Mouse (Mus musculus): ENCODE data around the gene Entpd5. TPM values are rescaled to one million over a fixed set of nuclear protein-coding genes. Genes with fewer than 3 reads are reported as not detected.
"Not testable (repeated sequence)": the region's sequence is repeated elsewhere in the genome, so short reads cannot be mapped to it uniquely, and the experiment has no call there.

The Entpd5 gene
- polyA plus RNA-seq, 1 experiment from 2014 or later: 11.9 TPM

DNA sequence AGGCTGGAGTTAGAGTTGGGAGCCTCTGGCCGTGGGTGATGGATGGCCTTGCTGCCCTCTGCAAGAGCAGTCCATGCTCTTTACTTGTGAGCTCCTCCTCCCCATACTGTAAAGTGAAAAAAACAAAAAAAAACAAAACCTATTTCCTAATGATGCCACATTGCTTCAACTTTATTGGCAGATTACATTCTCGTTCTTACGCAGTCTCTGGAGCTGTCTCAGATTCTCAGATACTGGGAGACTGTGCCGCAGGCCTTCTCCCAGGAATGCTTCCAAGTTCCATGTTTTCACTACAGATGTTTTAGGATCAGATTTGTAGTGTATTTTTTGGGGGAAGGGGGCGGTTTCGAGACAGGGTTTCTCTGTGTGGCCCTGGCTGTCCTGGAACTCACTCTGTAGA lies 43.7 kb downstream of the Entpd5 start:
- Histone ChIP-seq H3K27ac (no peak overlapping the region), H3K4me3 (no peak overlapping the region), H3K9me3 (replicated peaks) (no peaks in the 10 kb centered on the region), H3K36me3 (peaks cover 33% of the 10 kb centered on the region), H3K4me1 (peaks cover 18% of the 10 kb centered on the region), H3K4me2 (replicated peaks) (no peak overlapping the region), H3K27me3 (no peaks in the 10 kb centered on the region), H3K9ac (no peak overlapping the region)
- no peak for ATAC-seq (ENCODE audit: low FRiP score)
- 96% methylated on average over 6 of the region's 6 CpGs for WGBS

DNA sequence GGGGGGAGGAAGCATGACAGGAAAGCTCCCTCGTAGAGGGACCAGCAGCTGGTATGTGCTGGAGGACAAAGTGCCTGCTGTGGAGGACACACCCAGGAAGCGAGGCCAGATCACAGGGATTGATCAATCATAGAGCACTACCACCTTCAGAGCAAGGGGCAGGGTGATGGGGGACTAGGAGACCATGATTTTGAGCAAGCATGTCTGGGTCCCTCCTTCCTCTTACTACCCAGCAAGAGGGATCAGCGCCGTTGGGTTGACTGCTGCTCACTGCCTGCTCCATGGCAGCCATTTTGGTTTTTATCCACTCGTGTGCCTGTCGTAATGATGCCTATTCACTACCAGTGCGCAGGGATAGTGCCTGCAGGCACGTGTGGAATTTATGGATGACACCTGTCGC lies 44.5 kb downstream of the Entpd5 start:
- H3K4me3 ChIP-seq: no peak overlapping the region
- no peak overlapping the region for H3K9ac ChIP-seq
- peaks cover 18% of the 10 kb centered on the region for H3K4me1 ChIP-seq
- no peak overlapping the region for H3K4me2 ChIP-seq (replicated peaks)
- no peaks in the 10 kb centered on the region for H3K9me3 ChIP-seq (replicated peaks)
- H3K36me3 ChIP-seq: peaks cover 24% of the 10 kb centered on the region
- H3K27ac ChIP-seq: no peak overlapping the region
- WGBS: 78% methylated on average over 9 of the region's 9 CpGs
- no peak for ATAC-seq (ENCODE audit: low FRiP score)
- no peaks in the 10 kb centered on the region for H3K27me3 ChIP-seq

- 78% methylated on average over 2 of the region's 2 CpGs for WGBS
Observed at GRCm38 (mm10) chr12:84362872-84363271, 46.0 kb downstream of the Entpd5 start.

DNA sequence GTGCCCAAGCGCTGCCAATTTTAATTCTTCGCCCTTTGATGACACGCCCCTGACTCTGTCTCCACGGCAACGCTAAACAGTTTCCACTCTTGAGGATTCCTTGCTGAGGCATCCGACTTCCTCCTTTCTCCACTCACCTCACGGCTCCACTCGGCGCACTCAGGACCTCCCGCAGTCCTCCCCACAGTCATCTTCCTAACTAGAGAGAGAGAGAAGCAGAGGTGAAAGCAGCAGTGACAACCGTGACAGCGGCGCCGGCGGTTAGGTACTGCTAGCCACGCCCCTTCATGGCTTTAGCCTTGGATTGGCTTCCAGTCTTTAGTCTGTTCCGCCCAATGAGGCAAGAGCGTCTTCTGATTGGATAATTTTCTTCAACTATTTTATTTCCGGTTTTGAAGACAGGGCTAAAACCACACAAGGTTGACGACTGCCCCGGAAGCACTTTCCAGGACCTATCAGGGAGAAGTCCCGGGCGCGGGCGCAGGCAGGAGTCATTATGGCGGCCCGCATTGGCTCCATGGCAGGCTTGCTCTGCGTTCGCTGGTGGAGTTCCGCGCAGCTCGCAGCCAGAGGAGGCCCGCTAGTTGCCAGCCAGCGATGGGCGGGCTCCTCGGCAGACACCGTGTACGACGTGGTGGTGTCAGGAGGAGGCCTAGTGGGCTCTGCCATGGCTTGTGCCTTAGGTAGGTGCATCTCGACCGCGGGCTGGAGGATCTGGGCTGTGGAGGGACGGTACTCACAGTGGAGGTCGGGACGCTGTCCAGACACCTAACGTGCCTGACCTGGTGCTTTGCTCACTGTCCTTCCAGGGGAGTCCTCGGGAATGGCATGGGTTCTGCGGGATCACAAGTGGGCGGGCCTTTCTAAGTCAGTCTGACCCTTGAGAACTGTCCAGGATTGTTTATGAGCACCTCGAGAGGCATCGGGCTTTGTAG lies 47.0 kb downstream of the Entpd5 start, which contains the start of the genes Coq6 and Fam161b:
Coq6 (plus strand) TSS at position 103 of the 935 bp plus-strand sequence.
Fam161b (minus strand) TSS at position 279 of the 935 bp plus-strand sequence.
- peak; percentile 99 for ATAC-seq (ENCODE audit: low FRiP score)
- Histone ChIP-seq H3K9ac (peak within 1 kb of the TSS; percentile 84), H3K4me1 (peaks cover 18% of the 10 kb centered on the region), H3K36me3 (peaks cover 7% of the 10 kb centered on the region), H3K4me3 (peak within 1 kb of the TSS; percentile 97), H3K9me3 (replicated peaks) (no peaks in the 10 kb centered on the region), H3K27me3 (no peaks in the 10 kb centered on the region), H3K27ac (peak within 1 kb of the TSS; percentile 64), H3K4me2 (replicated peaks) (peak within 1 kb of the TSS; percentile 72)
- WGBS: under 1% methylated on average over 51 of the region's 51 CpGs

More at GRCm38 (mm10) chr12:84362872-84363271, 46.0 kb downstream of the Entpd5 start:
- Histone ChIP-seq H3K27me3 (no peaks in the 10 kb centered on the region), H3K4me2 (replicated peaks) (peak overlapping the region; percentile 72), H3K9me3 (replicated peaks) (no peaks in the 10 kb centered on the region), H3K4me1 (peaks cover 18% of the 10 kb centered on the region), H3K9ac (peak overlapping the region; percentile 84; the same call in 1 of the 2 replicates), H3K27ac (no peak overlapping the region), H3K36me3 (peaks cover 10% of the 10 kb centered on the region; the same call in 1 of the 2 replicates), H3K4me3 (peak overlapping the region; percentile 97)
- no peak for ATAC-seq (ENCODE audit: low FRiP score)

- H3K36me3 ChIP-seq: peaks cover 37% of the 10 kb centered on the region
- not testable (repeated sequence) for H3K4me2 ChIP-seq (replicated peaks); H3K27me3 ChIP-seq; H3K9me3 ChIP-seq (replicated peaks); H3K4me3 ChIP-seq; ATAC-seq (ENCODE audit: low FRiP score); H3K27ac ChIP-seq; H3K9ac ChIP-seq
- WGBS: 90% methylated on average over 2 of the region's 2 CpGs
- peaks cover 18% of the 10 kb centered on the region for H3K4me1 ChIP-seq
Observed at GRCm38 (mm10) chr12:84358699-84359098, 50.1 kb downstream of the Entpd5 start.

- H3K9ac ChIP-seq: no peak overlapping the region
- H3K36me3 ChIP-seq: peaks cover 61% of the 10 kb centered on the region
- no peaks in the 10 kb centered on the region for H3K27me3 ChIP-seq
- no peak overlapping the region for H3K4me3 ChIP-seq
- H3K9me3 ChIP-seq (replicated peaks): no peaks in the 10 kb centered on the region
- no peak overlapping the region for H3K4me2 ChIP-seq (replicated peaks)
- ATAC-seq (ENCODE audit: low FRiP score): no peak
- WGBS: 41% methylated on average over 2 of the region's 2 CpGs
- H3K4me1 ChIP-seq: no peaks in the 10 kb centered on the region
- H3K27ac ChIP-seq: no peak overlapping the region
Observed at GRCm38 (mm10) chr12:84347192-84347591, 61.6 kb downstream of the Entpd5 start.

- ATAC-seq (ENCODE audit: low FRiP score): no peak
- Histone ChIP-seq H3K36me3 (peaks cover 80% of the 10 kb centered on the region), H3K4me3 (no peak overlapping the region), H3K9ac (no peak overlapping the region), H3K27ac (no peak overlapping the region), H3K27me3 (no peaks in the 10 kb centered on the region), H3K9me3 (replicated peaks) (no peaks in the 10 kb centered on the region), H3K4me1 (no peaks in the 10 kb centered on the region), H3K4me2 (replicated peaks) (no peak overlapping the region)
- 92% methylated on average over 11 of the region's 11 CpGs for WGBS
Observed at GRCm38 (mm10) chr12:84336963-84337625, 71.7 kb downstream of the Entpd5 start.

GRCm38 (mm10) chr12:84327111-84327512 lies 81.7 kb downstream of the Entpd5 start:
- ATAC-seq (ENCODE audit: low FRiP score): no peak
- no peak overlapping the region for H3K4me2 ChIP-seq (replicated peaks)

More at GRCm38 (mm10) chr12:84327111-84327512, 81.7 kb downstream of the Entpd5 start:
- no peak overlapping the region for H3K27ac ChIP-seq
- H3K27me3 ChIP-seq: no peaks in the 10 kb centered on the region
- H3K36me3 ChIP-seq: peaks cover 66% of the 10 kb centered on the region
- H3K9me3 ChIP-seq (replicated peaks): no peaks in the 10 kb centered on the region
- 85% methylated on average over 4 of the region's 4 CpGs for WGBS
- H3K4me3 ChIP-seq: no peak overlapping the region
- no peaks in the 10 kb centered on the region for H3K4me1 ChIP-seq
- no peak overlapping the region for H3K9ac ChIP-seq

Other genes with a start within 250 kb of the Entpd5 start
- gene Elmsan1, start 190.1 kb downstream of the Entpd5 start, polyA plus RNA-seq (2016; fragmentation: Nextera tagmentation; extraction: Ambion mirVana): 7.2 and 8.0 TPM in 2 replicates
- 16.0 and 17.4 TPM in 2 replicates for gene Ptgr2, start 123.8 kb downstream of the Entpd5 start, polyA plus RNA-seq (2016; fragmentation: Nextera tagmentation; extraction: Ambion mirVana)
- gene Zfp410, start 92.2 kb downstream of the Entpd5 start, polyA plus RNA-seq (2016; fragmentation: Nextera tagmentation; extraction: Ambion mirVana): 99.3 and 101 TPM in 2 replicates
- gene Coq6, start 47.4 kb downstream of the Entpd5 start, polyA plus RNA-seq (2016; fragmentation: Nextera tagmentation; extraction: Ambion mirVana): 34.6 and 37.5 TPM in 2 replicates
- 13.6 and 15.8 TPM in 2 replicates for gene Fam161b, start 47.2 kb downstream of the Entpd5 start, polyA plus RNA-seq (2016; fragmentation: Nextera tagmentation; extraction: Ambion mirVana)
- 1.2 and 2.6 TPM in 2 replicates for gene Bbof1, start within 50 bp of the Entpd5 start, polyA plus RNA-seq (2016; fragmentation: Nextera tagmentation; extraction: Ambion mirVana)
- gene Rnf113a2, start 8.2 kb upstream of the Entpd5 start, polyA plus RNA-seq (2016; fragmentation: Nextera tagmentation; extraction: Ambion mirVana): 29.2 and 29.9 TPM in 2 replicates
- 32.6 and 33.9 TPM in 2 replicates for gene Aldh6a1, start 42.0 kb upstream of the Entpd5 start, polyA plus RNA-seq (2016; fragmentation: Nextera tagmentation; extraction: Ambion mirVana)
- 31.1 and 31.8 TPM in 2 replicates for gene Lin52, start 42.4 kb upstream of the Entpd5 start, polyA plus RNA-seq (2016; fragmentation: Nextera tagmentation; extraction: Ambion mirVana)
- gene Vsx2, start 160.7 kb upstream of the Entpd5 start, polyA plus RNA-seq (2016; fragmentation: Nextera tagmentation; extraction: Ambion mirVana): 8.3 and 9.4 TPM in 2 replicates
- gene Abcd4, start 208.4 kb upstream of the Entpd5 start, polyA plus RNA-seq (2016; fragmentation: Nextera tagmentation; extraction: Ambion mirVana): 13.7 and 17.1 TPM in 2 replicates
- gene Vrtn, start 232.0 kb upstream of the Entpd5 start, polyA plus RNA-seq (2016; fragmentation: Nextera tagmentation; extraction: Ambion mirVana): not detected in 2 replicates